Mouse (Mus musculus) kidney, embryonic 15.5 days (tissue): Measurements from ENCODE around the gene Rhobtb3. TPM values are rescaled to one million over a fixed set of nuclear protein-coding genes. Genes with fewer than 3 reads are reported as not detected.

Experiments used
- ATAC-seq: fragments of 200-750 bp; cut with Nextera tagmentation; replicated peaks from 2 replicates; pipeline ENCODE4 v1.8.0; 2017; ENCODE audit warnings: moderate TSS enrichment; ENCODE audit not compliant: low FRiP score
- H3K27ac ChIP-seq: fragments of 300-500 bp; sonication (generic); 2 replicates; pipeline ENCODE4 v1.5.1; 2015; ENCODE audit warnings: mild to moderate bottlenecking, inconsistent platforms
- H3K27me3 ChIP-seq: fragments of 300-500 bp; sonication (generic); 2 replicates; pipeline ENCODE4 v1.6.1; 2015; ENCODE audit warnings: inconsistent platforms
- H3K36me3 ChIP-seq: fragments of 300-500 bp; sonication (generic); 2 replicates; pipeline ENCODE4 v1.6.1; 2015; ENCODE audit warnings: inconsistent platforms
- H3K4me1 ChIP-seq: fragments of 300-500 bp; sonication (generic); 2 replicates; pipeline ENCODE4 v1.6.1; 2015; ENCODE audit warnings: inconsistent platforms
- H3K4me2 ChIP-seq: fragments of 300-500 bp; sonication (generic); 2 replicates; pipeline ENCODE4 v1.6.1; 2015; ENCODE audit warnings: moderate library complexity, mild to moderate bottlenecking, inconsistent platforms
- H3K4me3 ChIP-seq: fragments of 300-500 bp; sonication (generic); replicated peaks from 2 replicates; pipeline ENCODE4 v1.5.1; 2015; ENCODE audit warnings: mild to moderate bottlenecking, inconsistent platforms
- H3K9ac ChIP-seq: fragments of 300-500 bp; sonication (generic); 2 replicates; pipeline ENCODE4 v1.6.1; 2015; ENCODE audit warnings: mild to moderate bottlenecking, inconsistent platforms
- H3K9me3 ChIP-seq: fragments of 300-500 bp; sonication (generic); replicated peaks from 2 replicates; pipeline ENCODE4 v1.6.1; 2016; ENCODE audit warnings: inconsistent platforms
- WGBS: fragments of 180-500 bp; shearing (Covaris S2); methylation state at CpG from one replicate; pipeline ENCODE4 v1.1.7; 2015; ENCODE audit warnings: mixed read lengths; 5-methylcytosine and 5-hydroxymethylcytosine counted together
- polyA plus RNA-seq: library from polyadenylated mRNA; unstranded; fragments of >200 nt; fragmentation: Nextera tagmentation; extraction: Ambion mirVana; gene quantifications from 2 replicates; pipeline ENCODE4 v1.2.1, GENCODE M21; 2015

Rhobtb3 gene
- polyA plus RNA-seq = 37.5 and 40.9 TPM in 2 replicates

DNA sequence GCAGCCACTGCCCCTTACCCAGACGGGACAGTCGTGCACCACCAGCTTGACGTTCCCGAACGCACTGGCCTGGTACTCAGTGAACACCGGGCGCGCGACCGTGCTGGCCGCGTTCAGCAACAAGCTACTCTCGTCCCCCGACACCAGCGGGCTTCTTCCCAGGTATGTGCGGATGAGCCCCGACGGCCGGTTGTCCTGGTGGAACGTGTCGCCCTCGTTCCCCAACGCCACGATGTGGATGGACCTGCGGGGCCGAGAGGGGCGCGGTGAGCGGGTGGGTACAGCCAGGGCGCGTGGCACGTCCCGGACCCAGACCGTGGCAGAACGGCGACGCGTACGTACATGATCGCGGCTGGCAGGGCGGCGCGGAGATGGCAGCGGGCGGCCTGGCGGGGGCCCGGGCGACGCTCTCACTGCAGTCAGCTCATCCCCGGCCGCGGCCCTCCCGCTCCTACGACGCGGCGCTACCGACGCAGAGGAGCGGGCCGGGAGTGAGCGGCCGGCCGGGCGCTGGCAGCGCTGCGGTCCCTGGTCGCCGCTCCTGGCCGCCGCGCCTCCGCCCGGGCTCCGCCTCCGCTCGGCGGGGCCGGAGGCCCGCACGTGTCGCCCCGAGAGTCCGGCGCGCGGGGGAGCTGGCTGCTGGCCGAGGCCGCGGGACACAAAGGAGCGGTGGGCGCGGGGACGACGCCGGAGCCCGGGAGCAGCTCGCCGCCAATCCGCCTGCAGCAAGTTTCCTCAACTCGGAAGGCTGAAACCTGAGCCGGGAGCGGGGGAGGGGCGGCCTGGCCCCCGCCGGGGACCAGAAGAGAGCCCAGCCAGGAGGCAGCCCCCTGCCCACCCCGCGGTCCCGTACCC is at the start of gene Rhobtb3:
Rhobtb3 (minus strand) TSS at position 737 of the 855 bp plus-strand sequence.
- Histone ChIP-seq H3K9me3 (no peaks in the 10 kb centered on the region), H3K36me3 (peaks cover 14% of the 10 kb centered on the region), H3K27me3 (no peaks in the 10 kb centered on the region), H3K4me1 (peaks cover 13% of the 10 kb centered on the region), H3K27ac (peak within 1 kb of the TSS; percentile 99), H3K9ac (peak within 1 kb of the TSS; percentile 94), H3K4me2 (peak within 1 kb of the TSS; percentile 71), H3K4me3 (peak within 1 kb of the TSS; percentile 88)
- peak; percentile 94 for ATAC-seq
- under 1% methylated on average over 84 of the region's 110 CpGs for WGBS

DNA sequence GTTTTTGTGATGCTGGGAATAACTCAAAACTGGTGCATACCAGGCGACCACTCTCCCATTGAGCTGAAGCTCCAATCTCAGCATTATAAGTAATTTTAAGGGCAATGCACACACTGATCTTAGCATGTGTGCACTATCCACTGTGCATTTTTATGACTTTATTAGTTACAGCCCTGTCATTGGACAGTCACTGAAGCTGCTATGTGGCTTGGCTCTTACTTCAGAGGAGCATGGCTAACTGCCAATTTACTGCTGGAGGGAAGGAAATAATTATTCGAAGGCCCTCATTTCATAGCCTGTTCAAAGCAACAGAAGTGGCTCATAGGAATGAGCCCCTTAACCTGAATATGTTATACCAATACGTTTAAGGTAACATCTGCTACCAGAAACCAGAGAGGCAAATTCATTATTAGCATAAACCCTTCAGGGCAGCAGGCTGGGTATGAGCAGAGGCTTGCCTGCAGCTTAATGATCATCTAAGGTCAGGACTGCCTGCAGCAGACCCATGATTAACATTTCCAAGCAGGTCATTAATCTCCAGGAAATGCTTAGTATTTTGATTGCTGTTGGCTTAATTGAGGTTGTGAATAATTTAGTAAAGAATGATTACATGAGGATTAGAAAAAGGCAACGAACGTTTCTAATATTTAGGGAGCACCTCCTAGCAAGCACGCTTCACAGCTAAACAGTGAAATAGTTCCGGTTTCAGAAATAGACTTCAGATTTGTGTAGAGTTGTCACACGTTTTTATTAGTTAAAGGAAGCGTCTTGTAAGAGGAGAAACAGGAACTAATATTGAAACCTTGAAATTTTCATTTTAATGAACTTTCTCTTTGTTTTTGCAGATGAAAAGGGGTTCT is 48.7 kb upstream of the Rhobtb3 start:
- H3K4me2 ChIP-seq = peak overlapping the region; percentile 15
- 33% methylated on average over 9 of the region's 9 CpGs for WGBS
- peaks cover 10% of the 10 kb centered on the region; the same call in 1 of the 2 replicates for H3K4me1 ChIP-seq
- H3K9me3 ChIP-seq = peaks cover 3% of the 10 kb centered on the region
- no peaks in the 10 kb centered on the region for H3K27me3 ChIP-seq
- H3K36me3 ChIP-seq = no peaks in the 10 kb centered on the region
- no peak overlapping the region for H3K9ac ChIP-seq
- no peak overlapping the region for H3K4me3 ChIP-seq
- ATAC-seq = peak; percentile 93
- H3K27ac ChIP-seq = peak overlapping the region; percentile 82

DNA sequence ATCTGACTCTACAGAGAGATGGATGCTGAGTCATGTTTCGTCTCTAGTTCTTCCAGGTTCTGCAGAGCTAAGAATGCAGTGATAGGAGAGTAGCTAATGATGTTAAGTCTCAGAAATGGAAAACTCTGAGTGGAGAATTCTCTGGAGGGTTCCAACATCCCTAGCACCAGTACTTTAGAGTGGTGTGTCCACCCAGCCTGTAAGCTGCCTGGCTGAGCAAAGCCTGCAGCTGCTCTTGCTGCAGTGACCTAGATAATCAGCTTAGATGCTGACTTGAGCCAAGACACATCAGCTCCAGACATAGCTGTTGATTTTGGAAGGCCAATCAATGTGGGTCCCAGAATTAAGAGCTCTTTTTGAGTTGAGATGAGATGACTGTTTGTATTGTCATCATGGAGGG is 44.4 kb upstream of the Rhobtb3 start:
- Histone ChIP-seq H3K36me3 (no peaks in the 10 kb centered on the region), H3K4me1 (peaks cover 8% of the 10 kb centered on the region; the same call in 1 of the 2 replicates), H3K9ac (no peak overlapping the region), H3K4me3 (no peak overlapping the region), H3K27me3 (no peaks in the 10 kb centered on the region), H3K4me2 (no peak overlapping the region), H3K9me3 (no peaks in the 10 kb centered on the region), H3K27ac (no peak overlapping the region)
- ATAC-seq = no peak
- 90% methylated on average over 1 of the region's 1 CpGs for WGBS

GRCm38 (mm10) chr13:75981901-75982300 is 38.2 kb upstream of the Rhobtb3 start:
- H3K27me3 ChIP-seq = no peaks in the 10 kb centered on the region
- H3K36me3 ChIP-seq = no peaks in the 10 kb centered on the region
- ATAC-seq = no peak
- H3K9me3 ChIP-seq = no peaks in the 10 kb centered on the region
- no peak overlapping the region for H3K9ac ChIP-seq
- no peaks in the 10 kb centered on the region for H3K4me1 ChIP-seq
- no peak overlapping the region for H3K4me3 ChIP-seq
- H3K4me2 ChIP-seq = no peak overlapping the region
- no peak overlapping the region for H3K27ac ChIP-seq

GRCm38 (mm10) chr13:75976649-75977048 is 32.9 kb upstream of the Rhobtb3 start:
- H3K27me3 ChIP-seq = no peaks in the 10 kb centered on the region
- WGBS = 86% methylated on average over 2 of the region's 2 CpGs
- no peak overlapping the region for H3K9ac ChIP-seq
- no peaks in the 10 kb centered on the region for H3K9me3 ChIP-seq
- H3K4me2 ChIP-seq = no peak overlapping the region
- no peak overlapping the region for H3K4me3 ChIP-seq
- no peaks in the 10 kb centered on the region for H3K36me3 ChIP-seq
- no peak for ATAC-seq
- no peak overlapping the region for H3K27ac ChIP-seq
- H3K4me1 ChIP-seq = no peaks in the 10 kb centered on the region

DNA sequence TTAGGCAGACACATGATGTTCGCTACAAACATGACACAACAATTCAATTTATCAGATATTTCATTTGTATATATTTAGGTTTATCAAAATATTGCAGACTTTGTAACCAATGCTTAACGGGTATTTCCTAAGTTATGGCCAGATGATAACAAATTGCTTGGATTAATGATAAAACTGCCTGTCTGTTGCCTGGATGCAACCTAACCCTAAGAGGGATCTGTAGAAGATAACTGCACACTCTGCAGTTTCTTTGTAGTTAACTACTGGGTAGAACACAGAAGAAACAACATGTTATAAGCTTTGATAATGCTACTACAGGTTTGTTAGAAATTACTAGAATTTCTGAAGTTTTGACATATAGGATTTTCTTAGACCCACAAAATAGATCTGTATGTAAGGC is 32.5 kb upstream of the Rhobtb3 start:
- Histone ChIP-seq H3K4me2 (no peak overlapping the region), H3K9ac (no peak overlapping the region), H3K27me3 (no peaks in the 10 kb centered on the region), H3K4me3 (no peak overlapping the region), H3K9me3 (no peaks in the 10 kb centered on the region), H3K27ac (no peak overlapping the region), H3K36me3 (no peaks in the 10 kb centered on the region), H3K4me1 (no peaks in the 10 kb centered on the region)
- 92% methylated on average over 2 of the region's 2 CpGs for WGBS
- ATAC-seq = no peak

DNA sequence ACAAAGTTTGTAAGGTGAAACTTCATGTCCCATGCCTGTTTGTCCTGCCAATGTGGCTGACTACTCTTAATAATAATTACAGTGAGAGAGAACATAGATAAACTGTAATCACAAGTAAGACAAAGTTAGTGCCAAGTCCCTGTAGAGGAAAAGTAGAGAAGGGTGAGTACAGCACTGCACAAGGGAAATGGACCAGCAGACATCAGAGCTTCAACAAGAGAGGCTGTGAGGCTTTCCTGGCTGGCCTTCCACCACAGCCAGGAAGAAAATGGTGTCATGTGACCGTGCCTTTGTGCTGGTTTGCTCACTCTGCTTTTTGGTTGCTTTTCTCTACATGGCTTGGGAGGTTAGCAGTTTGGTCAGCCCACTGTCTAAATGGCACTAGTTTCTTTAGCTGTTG is 31.9 kb upstream of the Rhobtb3 start:
- no peaks in the 10 kb centered on the region for H3K36me3 ChIP-seq
- no peak overlapping the region for H3K27ac ChIP-seq
- H3K9me3 ChIP-seq = no peaks in the 10 kb centered on the region
- no peak overlapping the region for H3K4me2 ChIP-seq
- H3K4me3 ChIP-seq = no peak overlapping the region
- no peaks in the 10 kb centered on the region for H3K4me1 ChIP-seq
- ATAC-seq = no peak
- H3K9ac ChIP-seq = no peak overlapping the region
- WGBS = 82% methylated on average over 1 of the region's 1 CpGs
- no peaks in the 10 kb centered on the region for H3K27me3 ChIP-seq

DNA sequence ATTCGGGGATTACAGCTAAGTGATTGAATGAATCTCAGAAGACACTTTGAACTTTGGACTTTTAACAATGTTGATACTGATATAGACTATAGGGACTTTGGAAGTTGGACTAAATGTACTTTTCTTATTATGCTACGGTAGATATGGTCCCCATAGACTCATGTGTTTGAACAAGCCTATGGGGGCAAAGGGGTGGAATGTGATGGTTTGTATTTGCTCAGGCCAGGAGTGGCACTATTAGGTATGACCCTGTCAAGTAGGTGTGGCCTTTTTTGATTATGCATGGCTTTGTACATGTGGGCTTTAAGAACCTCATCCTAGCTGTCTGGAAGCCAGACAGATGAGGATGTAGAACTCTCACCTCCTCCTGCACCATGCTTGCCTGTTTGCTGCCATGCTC is 30.8 kb upstream of the Rhobtb3 start:
- Histone ChIP-seq H3K4me1 (no peaks in the 10 kb centered on the region), H3K9ac (no peak overlapping the region), H3K27me3 (no peaks in the 10 kb centered on the region), H3K27ac (no peak overlapping the region), H3K36me3 (no peaks in the 10 kb centered on the region), H3K4me3 (no peak overlapping the region), H3K9me3 (no peaks in the 10 kb centered on the region), H3K4me2 (no peak overlapping the region)
- ATAC-seq = no peak
- WGBS = 75% methylated on average over 2 of the region's 2 CpGs

DNA sequence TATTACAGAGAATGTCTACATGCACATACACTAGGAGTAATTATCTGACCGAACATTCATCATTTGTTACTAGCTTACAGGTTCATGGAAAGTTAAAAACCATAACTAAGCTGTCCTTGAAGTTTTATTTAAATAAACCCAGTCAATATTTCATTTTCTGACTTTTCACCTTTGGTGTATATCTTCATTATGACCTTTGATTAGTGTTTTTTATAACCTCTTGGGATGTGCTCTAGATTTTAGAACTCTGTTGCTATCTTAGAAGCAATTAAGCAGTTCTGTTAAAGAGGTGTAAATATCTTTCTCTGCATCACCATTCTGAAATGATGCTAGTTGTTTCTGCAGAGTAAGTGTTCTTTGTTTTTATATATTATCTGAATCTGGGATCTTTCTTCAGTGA is 23.1 kb upstream of the Rhobtb3 start, which contains the start of gene Spata9:
Spata9 (plus strand) TSS at position 301 of the 400 bp plus-strand sequence.
- WGBS = 83% methylated on average over 1 of the region's 1 CpGs
- no peak within 1 kb of the TSS for H3K4me2 ChIP-seq
- no peak within 1 kb of the TSS for H3K9ac ChIP-seq
- H3K27me3 ChIP-seq = no peaks in the 10 kb centered on the region
- H3K27ac ChIP-seq = no peak within 1 kb of the TSS
- no peaks in the 10 kb centered on the region for H3K4me1 ChIP-seq
- no peak within 1 kb of the TSS for H3K4me3 ChIP-seq
- no peaks in the 10 kb centered on the region for H3K36me3 ChIP-seq
- ATAC-seq = no peak
- peaks cover 6% of the 10 kb centered on the region for H3K9me3 ChIP-seq

- ATAC-seq = no peak
- H3K4me2 ChIP-seq = no peak overlapping the region
- H3K27ac ChIP-seq = no peak overlapping the region
These were observed 11.8 kb upstream of the Rhobtb3 start for GRCm38 (mm10) chr13:75955357-75955992.

DNA sequence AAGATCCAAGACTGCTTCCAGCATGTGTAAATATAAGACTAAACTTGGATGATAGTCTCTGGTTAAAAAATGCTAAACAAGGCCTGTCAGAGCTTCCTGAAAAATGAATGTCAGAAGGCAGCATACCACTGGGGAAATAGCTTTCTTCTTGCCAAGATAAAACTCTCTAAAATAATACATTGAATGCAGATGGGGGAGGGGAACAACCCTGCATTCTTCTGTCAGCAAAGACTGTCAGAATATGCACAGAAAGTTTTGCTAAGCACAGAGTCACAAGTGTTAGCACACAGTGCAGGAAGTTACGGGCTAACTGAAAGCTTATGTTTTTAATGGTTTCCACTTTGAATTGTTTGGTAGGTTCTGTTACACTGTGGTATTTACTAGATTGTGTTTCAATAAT is 6.6 kb upstream of the Rhobtb3 start:
- Histone ChIP-seq H3K27me3 (no peaks in the 10 kb centered on the region), H3K36me3 (no peaks in the 10 kb centered on the region), H3K4me1 (no peaks in the 10 kb centered on the region), H3K9me3 (no peaks in the 10 kb centered on the region), H3K9ac (no peak overlapping the region), H3K4me3 (no peak overlapping the region), H3K27ac (no peak overlapping the region), H3K4me2 (no peak overlapping the region)
- peak; percentile 43; the same call in 1 of the 2 replicates for ATAC-seq
- WGBS = 53% methylated on average over 1 of the region's 1 CpGs

More at GRCm38 (mm10) chr13:75955357-75955992, 11.8 kb upstream of the Rhobtb3 start:
- Histone ChIP-seq H3K4me3 (no peak overlapping the region), H3K27me3 (no peaks in the 10 kb centered on the region), H3K36me3 (no peaks in the 10 kb centered on the region), H3K9ac (no peak overlapping the region), H3K9me3 (no peaks in the 10 kb centered on the region), H3K4me1 (no peaks in the 10 kb centered on the region)
